Comparison of ENCODE assay signal across 8 mouse cellular contexts in genomic region chr16:91730446-91730845, GRCm38 (mm10). TPM values are rescaled to one million over a fixed set of nuclear protein-coding genes. Genes with fewer than 3 reads are reported as not detected.
DNase-seq lines count a peak whose midpoint lies in the region; ATAC-seq and TF ChIP-seq lines count a peak whose summit lies in the region.

No protein-coding gene starts in this region.

- WGBS in midbrain, embryonic 10.5 days, result under 1% methylated on average over 11 of the region's 11 CpGs

- no peak for TF ChIP-seq POLR2A in brain, embryonic 14.5 days (IDR thresholded peaks at IDR 0.05; ENCODE audit: borderline replicate concordance, extremely low read depth, insufficient read depth, insufficient read length, poor library complexity, severe bottlenecking)

- H3K9me3 ChIP-seq in midbrain, embryonic 10.5 days (replicated peaks), result no peaks in the 10 kb centered on the region

- peak overlapping the region; percentile 97 for H3K27ac ChIP-seq in midbrain, embryonic 10.5 days (replicated peaks)

- ATAC-seq in monocyte, adult 5-6 weeks (replicated peaks; ENCODE audit: insufficient number of reproducible peaks, low FRiP score, low TSS enrichment, poor library complexity, severe bottlenecking), result no peak

- peaks cover 51% of the 10 kb centered on the region for H3K4me1 ChIP-seq in midbrain, embryonic 10.5 days

- H3K36me3 ChIP-seq in midbrain, embryonic 10.5 days, result no peaks in the 10 kb centered on the region

- TF ChIP-seq CTCF in brain, embryonic 14.5 days (IDR thresholded peaks at IDR 0.05; ENCODE audit: borderline replicate concordance, extremely low read depth, insufficient read depth, insufficient read length), result no peak

- DNase-seq in kidney, postnatal 10 days, result peak; percentile 40
- no peak for DNase-seq in kidney, adult 18-20 months
- peak; percentile 38 for DNase-seq in brain, embryonic 14.5 days (ENCODE audit: low read depth)
- DNase-seq in heart, postnatal 10 days, result peak; percentile 38 to 47
- DNase-seq in midbrain, embryonic 10.5 days (ENCODE audit: low spot score), result peak; percentile 28
- no peak for DNase-seq in right cerebral cortex, postnatal 10 days (ENCODE audit: low spot score in 2 of 2)
- no peak for DNase-seq in ovary, postnatal 14 days (ENCODE audit: low spot score)

- peak overlapping the region; percentile 92 for H3K4me3 ChIP-seq in midbrain, embryonic 10.5 days

- intact Hi-C loops in heart, postnatal 10 days (cut with DNase I), result loop anchor here (5.0 kb wide), 1 partner anchor 62 kb away; no protein-coding TSS in a partner anchor

- H3K27me3 ChIP-seq in midbrain, embryonic 10.5 days (ENCODE audit: low read depth, poor library complexity, severe bottlenecking), result no peaks in the 10 kb centered on the region

RNA-seq across cellular contexts. Expression of gene Itsn1, which starts 1.4 kb away (rescaled TPM):
- polyA plus RNA-seq in brain, embryonic 14.5 days (2012; rRNA removed), result 62.2 and 82.6 TPM in 2 replicates
- total RNA-seq in heart, postnatal 10 days (2021), result 10 to 100 TPM; 41.0 to 41.2 TPM
- polyA plus RNA-seq in midbrain, embryonic 10.5 days (2016; fragmentation: Nextera tagmentation; extraction: Ambion mirVana), result 49.5 and 53.0 TPM in 2 replicates
- total RNA-seq in monocyte, adult 5-6 weeks (2017), result 17.6 to 27.7 TPM (median 24.7 TPM) in 3 replicates

RNA-seq across cellular contexts. Expression of gene Cryzl1, which starts 1.7 kb away (rescaled TPM):
- polyA plus RNA-seq in brain, embryonic 14.5 days (2012; rRNA removed), result 72.1 and 92.2 TPM in 2 replicates
- total RNA-seq in heart, postnatal 10 days (2021), result 10 to 100 TPM; 30.0 to 32.2 TPM
- polyA plus RNA-seq in midbrain, embryonic 10.5 days (2016; fragmentation: Nextera tagmentation; extraction: Ambion mirVana), result 71.2 and 72.5 TPM in 2 replicates
- total RNA-seq in monocyte, adult 5-6 weeks (2017), result 77.1 to 114 TPM (median 103 TPM) in 3 replicates

RNA-seq across cellular contexts. Expression of gene Donson, which starts 41.9 kb away (rescaled TPM):
- 36.4 and 45.3 TPM in 2 replicates for polyA plus RNA-seq in brain, embryonic 14.5 days (2012; rRNA removed)
- total RNA-seq in heart, postnatal 10 days (2021), result 1 to 10 TPM; 5.1 to 9.8 TPM
- 38.3 and 39.0 TPM in 2 replicates for polyA plus RNA-seq in midbrain, embryonic 10.5 days (2016; fragmentation: Nextera tagmentation; extraction: Ambion mirVana)
- 44.3 to 63.9 TPM (median 50.9 TPM) in 3 replicates for total RNA-seq in monocyte, adult 5-6 weeks (2017)

Comparison
In these comparisons a context has a peak if more than half of its experiments do, and no peak if none do; other contexts are left out.
1. DNase-seq: peak in kidney, postnatal 10 days (single experiment), brain, embryonic 14.5 days (single experiment), heart, postnatal 10 days (2 of 2) and midbrain, embryonic 10.5 days (single experiment); none in kidney, adult 18-20 months (single experiment), right cerebral cortex, postnatal 10 days (0 of 2) and ovary, postnatal 14 days (single experiment).